Mouse (Mus musculus) lung, postnatal 0 days (tissue): ENCODE data around the gene Serpina1f. TPM values are rescaled to one million over a fixed set of nuclear protein-coding genes. Genes with fewer than 3 reads are reported as not detected.
"Not testable (repeated sequence)": the region's sequence is repeated elsewhere in the genome, so short reads cannot be mapped to it uniquely, and the experiment has no call there.

Source experiments
- ATAC-seq: fragments of 200-750 bp; cut with Nextera tagmentation; 2 replicates; pipeline ENCODE4 v1.8.0; 2017; ENCODE audit warnings: moderate library complexity
- DNase-seq: peaks from one replicate; pipeline ENCODE4 v3.0.0-alpha.2; 2016; ENCODE audit warnings: low spot score
- H3K27ac ChIP-seq: fragments of 300-500 bp; sonication (generic); 2 replicates; pipeline ENCODE4 v1.5.1; 2014; ENCODE audit warnings: antibody characterized with exemption, mild to moderate bottlenecking, low read length, mixed read lengths
- H3K27me3 ChIP-seq: fragments of 300-500 bp; sonication (generic); replicated peaks from 2 replicates; pipeline ENCODE4 v1.6.1; 2014; ENCODE audit warnings: low read length, mixed read lengths; ENCODE audit not compliant: insufficient read depth
- H3K36me3 ChIP-seq: fragments of 300-500 bp; sonication (generic); 2 replicates; pipeline ENCODE4 v1.6.1; 2014; ENCODE audit warnings: low read length, mixed read lengths; ENCODE audit not compliant: insufficient read depth
- H3K4me1 ChIP-seq: fragments of 300-500 bp; sonication (generic); 2 replicates; pipeline ENCODE4 v1.6.1; 2014; ENCODE audit warnings: antibody characterized with exemption, low read depth, low read length, mixed read lengths; ENCODE audit not compliant: insufficient read depth
- H3K4me2 ChIP-seq: fragments of 300-500 bp; sonication (generic); replicated peaks from 2 replicates; pipeline ENCODE4 v1.6.1; 2014; ENCODE audit warnings: low read depth, mild to moderate bottlenecking, low read length, moderate library complexity, mixed read lengths
- H3K4me3 ChIP-seq: fragments of 300-500 bp; sonication (generic); 2 replicates; pipeline ENCODE4 v1.5.1; 2014; ENCODE audit warnings: low read depth, low read length
- H3K9ac ChIP-seq: fragments of 300-500 bp; sonication (generic); replicated peaks from 2 replicates; pipeline ENCODE4 v1.6.1; 2014; ENCODE audit warnings: low read depth, mild to moderate bottlenecking
- H3K9me3 ChIP-seq: fragments of 300-500 bp; sonication (generic); 2 replicates; pipeline ENCODE4 v1.6.1; 2016; ENCODE audit warnings: low read length, mixed read lengths
- CTCF ChIP-seq: IDR thresholded peaks from 2 replicates; pipeline ENCODE4 v1.5.1; 2016; ENCODE audit warnings: antibody characterized with exemption, mild to moderate bottlenecking
- EP300 ChIP-seq: IDR thresholded peaks from 2 replicates; pipeline ENCODE4 v1.6.1; 2016; ENCODE audit warnings: antibody characterized with exemption, mild to moderate bottlenecking, control low read depth
- WGBS: fragments of 180-500 bp; shearing (Covaris S2); extraction: QIAGEN DNeasy Blood & Tissue Kit; methylation state at CpG from one replicate; pipeline ENCODE4 v1.1.7; 2014; 5-methylcytosine and 5-hydroxymethylcytosine counted together
- polyA plus RNA-seq: library from polyadenylated mRNA; unstranded; fragments of >200 nt; fragmentation: Nextera tagmentation; extraction: Ambion mirVana; gene quantifications from 2 replicates; pipeline ENCODE4 v1.2.1, GENCODE M21; 2015

Gene Serpina1f
- polyA plus RNA-seq, 1 experiment from 2014 or later = not detected

DNA sequence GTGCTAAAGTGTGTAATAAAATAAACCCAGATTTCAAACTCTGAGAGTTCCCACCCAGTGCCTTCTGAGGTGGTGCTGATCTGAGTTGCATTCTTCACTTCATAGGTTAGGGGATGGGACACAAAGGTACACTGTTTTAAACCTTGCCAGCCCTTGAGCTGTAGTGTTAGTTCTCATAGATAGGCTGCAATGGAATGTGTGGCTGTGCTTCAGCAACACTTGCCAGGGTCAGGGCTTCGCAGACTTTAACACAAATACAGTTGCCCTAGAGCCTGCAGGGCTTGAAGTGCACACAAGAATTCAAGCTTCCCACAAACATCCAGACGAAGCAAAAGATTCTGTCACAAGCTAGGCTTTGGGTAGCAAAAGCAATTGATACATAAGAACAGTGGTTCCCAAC is 24.4 kb downstream of the Serpina1f start:
- 30% methylated on average over 2 of the region's 2 CpGs for WGBS
- Histone ChIP-seq H3K27me3 (no peaks in the 10 kb centered on the region), H3K27ac (no peak overlapping the region), H3K4me2 (no peak overlapping the region), H3K36me3 (no peaks in the 10 kb centered on the region), H3K4me3 (no peak overlapping the region), H3K9me3 (no peaks in the 10 kb centered on the region), H3K4me1 (0 out of 2 replicates have a peak, but pooled peaks cover 2% of the 10 kb centered on the region), H3K9ac (no peak overlapping the region)
- peak; percentile 85 for ATAC-seq
- peak; percentile 44 for DNase-seq
- TF ChIP-seq EP300 = peak; percentile 31
- TF ChIP-seq CTCF = no peak

DNA sequence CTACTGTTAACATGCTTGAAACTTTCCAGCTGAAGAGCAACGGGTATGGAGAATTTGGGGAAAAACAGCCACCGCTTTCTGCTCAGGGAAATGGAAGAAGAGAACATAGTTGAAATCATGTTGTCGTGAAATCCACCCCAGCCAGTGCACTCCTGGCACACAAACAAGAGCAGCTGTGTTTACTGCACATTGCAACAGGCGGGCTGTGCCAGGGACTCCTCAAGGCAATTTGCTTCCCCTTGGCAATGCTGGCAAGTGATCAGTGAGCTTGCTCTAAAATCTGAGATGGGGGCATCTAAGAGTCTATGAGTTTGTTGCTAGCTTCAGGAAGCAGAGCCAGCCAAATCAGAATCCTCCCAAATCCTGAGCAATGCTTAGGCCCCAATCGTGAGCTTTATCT is 25.0 kb downstream of the Serpina1f start:
- Histone ChIP-seq H3K27ac (no peak overlapping the region), H3K4me3 (no peak overlapping the region), H3K4me2 (no peak overlapping the region), H3K4me1 (0 out of 2 replicates have a peak, but pooled peaks cover 2% of the 10 kb centered on the region), H3K36me3 (no peaks in the 10 kb centered on the region), H3K27me3 (no peaks in the 10 kb centered on the region), H3K9ac (no peak overlapping the region), H3K9me3 (no peaks in the 10 kb centered on the region)
- 54% methylated on average over 5 of the region's 5 CpGs for whole genome bisulfite sequencing
- TF ChIP-seq EP300 = no peak
- no peak for TF ChIP-seq CTCF
- no peak for ATAC-seq
- DNase-seq = peak; percentile 31

DNA sequence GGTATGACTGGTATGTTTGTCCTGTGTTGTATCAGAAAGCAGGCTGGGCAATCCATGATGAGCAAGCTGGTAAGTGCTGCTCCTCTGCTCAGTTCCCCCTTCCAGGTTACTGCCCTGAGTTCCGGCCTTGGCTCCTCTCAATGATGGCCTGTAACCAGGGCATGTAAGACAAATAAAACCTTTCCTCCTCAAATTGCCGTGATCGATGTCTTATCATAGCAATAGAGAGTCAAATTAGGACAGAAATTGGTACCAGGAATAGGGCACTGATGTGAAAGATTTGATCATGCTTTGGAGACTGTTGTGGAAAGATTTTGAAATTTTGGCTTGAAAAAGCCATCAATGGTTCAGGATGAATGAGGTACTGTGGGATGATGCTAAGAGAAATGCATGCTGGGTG is 30.0 kb downstream of the Serpina1f start:
- 75% methylated on average over 3 of the region's 3 CpGs for WGBS
- Histone ChIP-seq H3K9ac (no peak overlapping the region), H3K4me1 (no peaks in the 10 kb centered on the region), H3K9me3 (no peaks in the 10 kb centered on the region), H3K4me2 (no peak overlapping the region), H3K36me3 (no peaks in the 10 kb centered on the region), H3K27ac (no peak overlapping the region), H3K4me3 (no peak overlapping the region), H3K27me3 (no peaks in the 10 kb centered on the region)
- ATAC-seq (no peak), DNase-seq (no peak)
- no peak for TF ChIP-seq EP300
- TF ChIP-seq CTCF = no peak

GRCm38 (mm10) chr12:103662053-103662452 is 33.3 kb downstream of the Serpina1f start:
- ATAC-seq, H3K9me3 ChIP-seq, H3K4me2 ChIP-seq, H3K4me1 ChIP-seq, H3K27me3 ChIP-seq, H3K4me3 ChIP-seq, H3K36me3 ChIP-seq, H3K9ac ChIP-seq, H3K27ac ChIP-seq, DNase-seq: not testable (repeated sequence)

GRCm38 (mm10) chr12:103660076-103660475 is 35.3 kb downstream of the Serpina1f start:
- no peaks in the 10 kb centered on the region for H3K36me3 ChIP-seq
- H3K9ac ChIP-seq = no peak overlapping the region
- ATAC-seq (no peak), DNase-seq (no peak)
- no peaks in the 10 kb centered on the region for H3K9me3 ChIP-seq
- 83% methylated on average over 5 of the region's 5 CpGs for WGBS
- TF ChIP-seq EP300 (no peak), CTCF (no peak)
- H3K4me1 ChIP-seq = no peaks in the 10 kb centered on the region
- H3K27me3 ChIP-seq = no peaks in the 10 kb centered on the region
- H3K27ac ChIP-seq = no peak overlapping the region
- no peak overlapping the region for H3K4me3 ChIP-seq
- H3K4me2 ChIP-seq = no peak overlapping the region

DNA sequence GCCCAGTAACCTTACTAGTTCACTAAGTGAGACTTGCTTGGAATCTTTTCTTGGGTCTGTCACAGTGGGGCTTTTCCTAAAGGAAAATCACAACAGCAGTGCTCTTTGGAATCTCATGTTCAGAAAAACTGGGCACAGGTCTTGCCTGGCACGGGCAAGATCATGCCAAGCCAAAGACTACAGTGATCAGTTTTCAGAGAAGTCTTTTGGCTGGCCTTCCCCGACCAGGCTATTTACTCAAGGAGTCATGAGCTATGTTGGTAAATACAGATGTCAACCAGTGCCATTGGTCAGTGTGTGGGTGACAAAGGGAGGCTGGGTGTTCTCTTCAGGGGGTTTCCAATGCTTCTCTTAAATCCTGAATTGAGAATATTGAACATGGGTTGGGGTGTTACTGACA is 36.2 kb downstream of the Serpina1f start:
- DNase-seq (no peak), ATAC-seq (no peak)
- H3K4me1 ChIP-seq = no peaks in the 10 kb centered on the region
- no peaks in the 10 kb centered on the region for H3K36me3 ChIP-seq
- TF ChIP-seq CTCF (no peak), EP300 (no peak)
- no peaks in the 10 kb centered on the region for H3K27me3 ChIP-seq
- H3K4me2 ChIP-seq = no peak overlapping the region
- H3K9me3 ChIP-seq = no peaks in the 10 kb centered on the region
- no peak overlapping the region for H3K9ac ChIP-seq
- no peak overlapping the region for H3K4me3 ChIP-seq
- no peak overlapping the region for H3K27ac ChIP-seq
- 66% methylated on average over 2 of the region's 2 CpGs for WGBS

- no peaks in the 10 kb centered on the region for H3K27me3 ChIP-seq
- H3K4me2 ChIP-seq = no peak overlapping the region
- ATAC-seq = no peak
- no peaks in the 10 kb centered on the region for H3K9me3 ChIP-seq
- 70% methylated on average over 10 of the region's 10 CpGs for WGBS
- no peak overlapping the region for H3K27ac ChIP-seq
- no peak overlapping the region for H3K9ac ChIP-seq
- DNase-seq = no peak
- no peak overlapping the region for H3K4me3 ChIP-seq
- no peaks in the 10 kb centered on the region for H3K4me1 ChIP-seq
- H3K36me3 ChIP-seq = no peaks in the 10 kb centered on the region
- no peak for TF ChIP-seq CTCF
These were observed 37.3 kb downstream of the Serpina1f start for GRCm38 (mm10) chr12:103657991-103658390.
